Mouse (Mus musculus) midbrain, embryonic 14.5 days (tissue): ENCODE measurements around the gene Atpaf2. TPM values are rescaled to one million over a fixed set of nuclear protein-coding genes. Genes with fewer than 3 reads are reported as not detected.

Source experiments
- ATAC-seq: fragments of 200-750 bp; cut with Nextera tagmentation; 2 replicates; pipeline ENCODE4 v1.8.0; 2017; ENCODE audit warnings: moderate number of reproducible peaks, moderate library complexity; ENCODE audit not compliant: low FRiP score, low TSS enrichment
- DNase-seq: peaks from one replicate; pipeline ENCODE4 v3.0.0-alpha.2; 2015
- H3K27ac ChIP-seq: fragments of 300-500 bp; sonication (generic); replicated peaks from 2 replicates; pipeline ENCODE4 v1.5.1; 2014; ENCODE audit warnings: mild to moderate bottlenecking, low read depth, low read length, moderate library complexity
- H3K27me3 ChIP-seq: fragments of 300-500 bp; sonication (generic); 2 replicates; pipeline ENCODE4 v1.6.1; 2014; ENCODE audit warnings: low read length, control low read depth, mixed read lengths; ENCODE audit not compliant: control insufficient read depth, insufficient read depth
- H3K36me3 ChIP-seq: fragments of 300-500 bp; sonication (generic); 2 replicates; pipeline ENCODE4 v1.6.1; 2014; ENCODE audit warnings: low read length, control low read depth; ENCODE audit not compliant: control insufficient read depth, insufficient read depth
- H3K4me1 ChIP-seq: fragments of 300-500 bp; sonication (generic); 2 replicates; pipeline ENCODE4 v1.6.1; 2014; ENCODE audit warnings: mild to moderate bottlenecking, antibody characterized with exemption, low read length, control low read depth; ENCODE audit not compliant: control insufficient read depth, insufficient read depth
- H3K4me2 ChIP-seq: fragments of 300-500 bp; sonication (generic); 2 replicates; pipeline ENCODE4 v1.6.1; 2014; ENCODE audit warnings: mild to moderate bottlenecking, low read length, moderate library complexity
- H3K4me3 ChIP-seq: fragments of 300-500 bp; sonication (generic); replicated peaks from 2 replicates; pipeline ENCODE4 v1.5.1; 2014; ENCODE audit warnings: low read depth, low read length
- H3K9ac ChIP-seq: fragments of 300-500 bp; sonication (generic); replicated peaks from 2 replicates; pipeline ENCODE4 v1.6.1; 2014; ENCODE audit warnings: mild to moderate bottlenecking, low read length, moderate library complexity
- H3K9me3 ChIP-seq: fragments of 300-500 bp; sonication (generic); 2 replicates; pipeline ENCODE4 v1.6.1; 2016; ENCODE audit warnings: low read length, control low read depth, mixed read lengths; ENCODE audit not compliant: control insufficient read depth
- WGBS: fragments of 180-500 bp; shearing (Covaris S2); extraction: QIAGEN DNeasy Blood & Tissue Kit; methylation state at CpG from one replicate; pipeline ENCODE4 v1.1.7; 2014; 5-methylcytosine and 5-hydroxymethylcytosine counted together
- polyA plus RNA-seq: library from polyadenylated mRNA; unstranded; fragments of >200 nt; fragmentation: Nextera tagmentation; extraction: Ambion mirVana; gene quantifications from 2 replicates; pipeline ENCODE4 v1.2.1, GENCODE M21; 2014

The Atpaf2 gene
- polyA plus RNA-seq, 1 experiment from 2014 or later, result 42.5 TPM

DNA sequence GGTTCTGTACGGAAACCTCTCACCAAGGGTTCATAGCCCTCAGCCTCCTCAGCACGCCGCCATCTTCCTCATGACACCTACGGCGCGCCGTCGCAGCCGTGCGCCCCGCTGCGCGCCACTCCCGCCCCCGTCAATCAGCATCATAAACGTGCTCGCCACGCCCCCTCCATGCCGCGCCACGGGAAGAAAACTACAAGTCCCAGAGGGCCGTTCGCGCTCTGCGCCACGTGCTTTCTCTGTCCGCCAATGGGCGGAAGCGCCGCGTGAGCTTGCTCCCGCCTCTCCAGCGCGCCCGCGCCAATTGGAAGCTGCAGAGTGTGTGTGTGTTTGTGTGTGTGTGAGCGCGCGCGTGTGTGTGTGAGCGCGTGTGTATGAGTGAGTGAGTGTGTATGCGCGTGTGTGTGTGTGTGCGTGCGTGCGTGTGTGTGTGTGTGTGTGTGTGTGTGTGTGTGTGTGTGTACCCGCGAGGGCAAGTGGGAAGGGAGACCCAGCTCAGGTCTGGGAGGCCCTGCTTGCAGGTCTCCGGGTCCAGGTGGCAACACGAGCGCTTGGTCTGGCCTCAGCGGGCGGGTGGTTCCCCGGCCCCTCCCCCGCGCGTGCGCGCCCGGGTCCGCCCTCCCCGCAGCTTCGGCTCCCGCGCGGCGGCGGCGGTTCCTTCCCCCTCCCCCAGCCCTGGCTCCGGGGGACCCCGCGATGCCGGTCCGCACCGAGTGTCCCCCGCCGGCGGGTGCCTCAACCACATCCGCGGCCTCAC, 1.1 kb downstream of the Atpaf2 start, which contains the start of gene Gid4:
Gene Gid4 (plus strand): TSS at position 183 of the 754 bp plus-strand sequence.
- H3K36me3 ChIP-seq, result no peaks in the 10 kb centered on the region
- no peaks in the 10 kb centered on the region for H3K9me3 ChIP-seq
- ATAC-seq, result peak; percentile 98
- H3K27ac ChIP-seq, result peak within 1 kb of the TSS; percentile 81
- peaks cover 12% of the 10 kb centered on the region for H3K4me1 ChIP-seq
- peak; percentile 100 for DNase-seq
- no peaks in the 10 kb centered on the region for H3K27me3 ChIP-seq
- peak within 1 kb of the TSS; percentile 83 for H3K9ac ChIP-seq
- H3K4me2 ChIP-seq, result peak within 1 kb of the TSS; percentile 60
- WGBS, result under 1% methylated on average over 61 of the region's 81 CpGs
- peak within 1 kb of the TSS; percentile 91 for H3K4me3 ChIP-seq

DNA sequence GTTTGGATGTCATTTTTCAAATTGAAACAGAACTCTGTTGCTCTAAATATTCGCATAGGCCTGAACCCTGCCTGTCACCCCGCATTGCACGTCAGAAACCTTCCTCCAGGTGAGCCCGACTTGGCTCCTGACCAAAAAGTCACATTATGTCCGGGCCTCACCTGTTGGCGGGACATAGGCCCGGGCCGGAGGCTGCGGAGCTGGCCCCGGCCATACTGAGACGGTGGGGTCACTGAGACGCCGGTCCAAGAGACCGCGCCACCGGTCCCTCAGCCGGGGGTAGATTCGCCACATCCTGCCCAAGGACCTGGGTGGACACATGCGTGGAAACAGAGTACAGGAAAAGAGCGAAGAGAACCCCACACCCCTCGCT, 1.7 kb downstream of the Atpaf2 start:
- no peak; the same call in 1 of the 2 replicates for ATAC-seq

DNA sequence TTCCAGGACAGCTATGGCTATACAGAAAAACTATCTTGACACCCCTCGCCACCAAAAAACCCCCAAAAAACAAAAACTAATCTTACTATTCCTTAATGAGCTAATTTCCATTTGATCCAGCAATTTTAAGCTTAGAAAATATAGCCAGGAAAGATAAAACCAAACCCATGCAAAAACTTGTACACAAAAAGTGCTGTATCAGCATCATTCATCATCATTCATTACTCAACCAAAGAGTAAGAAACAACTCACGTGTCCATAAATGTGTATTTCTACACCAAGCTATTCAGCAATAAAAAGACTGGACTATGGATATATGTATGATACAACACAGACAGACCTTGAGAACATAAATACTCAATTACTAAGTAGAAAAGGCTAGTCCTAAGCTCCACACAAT, 5.3 kb downstream of the Atpaf2 start:
- Histone ChIP-seq H3K4me1 (peaks cover 7% of the 10 kb centered on the region), H3K36me3 (peaks cover 10% of the 10 kb centered on the region; the same call in 1 of the 2 replicates), H3K4me2 (no peak overlapping the region), H3K9ac (no peak overlapping the region), H3K27ac (no peak overlapping the region), H3K27me3 (no peaks in the 10 kb centered on the region), H3K9me3 (no peaks in the 10 kb centered on the region), H3K4me3 (no peak overlapping the region)
- ATAC-seq (no peak), DNase-seq (no peak)
- WGBS, result 93% methylated on average over 2 of the region's 2 CpGs

More for the DNA sequence above, 1.7 kb downstream of the Atpaf2 start:
- Histone ChIP-seq H3K27ac (peak overlapping the region; percentile 79), H3K4me3 (peak overlapping the region; percentile 91), H3K27me3 (no peaks in the 10 kb centered on the region), H3K9me3 (no peaks in the 10 kb centered on the region), H3K4me1 (peaks cover 12% of the 10 kb centered on the region), H3K36me3 (no peaks in the 10 kb centered on the region), H3K9ac (peak overlapping the region; percentile 72), H3K4me2 (peak overlapping the region; percentile 60)
- WGBS, result under 1% methylated on average over 21 of the region's 21 CpGs
- no peak for DNase-seq

GRCm38 (mm10) chr11:60412173-60412572, 6.1 kb downstream of the Atpaf2 start:
- no peaks in the 10 kb centered on the region for H3K9me3 ChIP-seq
- no peak for ATAC-seq
- peaks cover 11% of the 10 kb centered on the region; the same call in 1 of the 2 replicates for H3K36me3 ChIP-seq
- no peaks in the 10 kb centered on the region for H3K27me3 ChIP-seq
- H3K9ac ChIP-seq, result no peak overlapping the region
- WGBS, result 13% methylated on average over 3 of the region's 3 CpGs
- no peak overlapping the region for H3K27ac ChIP-seq
- H3K4me3 ChIP-seq, result no peak overlapping the region
- H3K4me1 ChIP-seq, result peaks cover 7% of the 10 kb centered on the region
- peak; percentile 96 for DNase-seq
- H3K4me2 ChIP-seq, result no peak overlapping the region

- no peak for DNase-seq
- no peaks in the 10 kb centered on the region for H3K27me3 ChIP-seq
- no peaks in the 10 kb centered on the region for H3K4me1 ChIP-seq
- WGBS, result 98% methylated on average over 1 of the region's 1 CpGs
- no peak overlapping the region for H3K4me3 ChIP-seq
- no peak overlapping the region for H3K4me2 ChIP-seq
- H3K9me3 ChIP-seq, result no peaks in the 10 kb centered on the region
- no peak for ATAC-seq
- no peak overlapping the region for H3K9ac ChIP-seq
- H3K36me3 ChIP-seq, result peaks cover 56% of the 10 kb centered on the region
- no peak overlapping the region for H3K27ac ChIP-seq
Observed at GRCm38 (mm10) chr11:60406606-60407005, 11.7 kb downstream of the Atpaf2 start.

DNA sequence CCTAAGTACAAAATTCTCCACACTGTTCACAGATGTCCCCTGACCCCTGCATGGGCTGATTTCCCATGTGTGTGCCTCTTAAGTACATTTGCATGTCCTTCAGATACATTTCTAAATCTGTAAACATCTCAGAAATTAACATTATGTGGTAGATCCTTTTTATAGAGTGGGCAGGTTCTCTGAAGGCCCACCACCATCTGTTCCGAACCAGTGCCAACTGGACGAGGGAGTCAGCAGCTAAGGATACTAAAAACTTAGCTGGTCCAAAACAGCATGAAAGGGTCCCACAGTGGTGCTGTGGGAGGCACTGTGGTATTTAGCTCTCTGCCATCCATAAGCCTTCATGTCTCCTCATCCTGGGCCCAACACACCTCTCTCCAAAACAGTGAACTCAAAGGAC, 21.1 kb downstream of the Atpaf2 start:
- 93% methylated on average over 2 of the region's 2 CpGs for WGBS
- ATAC-seq, result no peak
- DNase-seq, result no peak

GRCm38 (mm10) chr11:60396546-60396945, 21.7 kb downstream of the Atpaf2 start:
- 68% methylated on average over 6 of the region's 6 CpGs for WGBS
- DNase-seq, result peak; percentile 63

More for the DNA sequence above, 21.1 kb downstream of the Atpaf2 start:
- H3K4me2 ChIP-seq, result no peak overlapping the region
- H3K27me3 ChIP-seq, result no peaks in the 10 kb centered on the region
- no peak overlapping the region for H3K27ac ChIP-seq
- H3K36me3 ChIP-seq, result peaks cover 22% of the 10 kb centered on the region
- no peak overlapping the region for H3K4me3 ChIP-seq
- no peaks in the 10 kb centered on the region for H3K9me3 ChIP-seq
- H3K4me1 ChIP-seq, result no peaks in the 10 kb centered on the region
- no peak overlapping the region for H3K9ac ChIP-seq

DNA sequence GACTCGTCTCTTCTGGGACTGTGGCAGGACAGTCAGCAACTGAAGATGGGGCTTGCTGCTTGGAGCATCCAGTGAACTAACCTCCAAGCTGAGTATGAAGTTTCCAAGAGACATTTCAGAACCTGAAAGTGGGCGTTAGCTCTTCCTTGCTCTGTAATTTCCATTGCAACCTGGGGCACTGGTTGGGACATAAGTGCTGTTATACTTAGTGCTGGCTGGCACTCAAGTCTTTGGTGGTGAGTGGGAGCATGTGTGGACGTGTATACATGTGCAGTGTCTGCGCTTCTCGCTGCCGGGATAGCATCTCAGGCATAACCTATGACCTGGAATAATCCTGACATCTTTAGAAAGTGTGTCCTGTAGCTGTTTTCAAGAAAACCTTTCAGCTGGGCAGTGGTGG, 26.9 kb downstream of the Atpaf2 start:
- ATAC-seq (no peak), DNase-seq (no peak)
- no peaks in the 10 kb centered on the region for H3K27me3 ChIP-seq
- WGBS, result 89% methylated on average over 6 of the region's 6 CpGs
- no peaks in the 10 kb centered on the region for H3K36me3 ChIP-seq
- H3K4me2 ChIP-seq, result no peak overlapping the region
- H3K9me3 ChIP-seq, result no peaks in the 10 kb centered on the region
- no peak overlapping the region for H3K4me3 ChIP-seq
- H3K4me1 ChIP-seq, result no peaks in the 10 kb centered on the region
- H3K9ac ChIP-seq, result no peak overlapping the region
- no peak overlapping the region for H3K27ac ChIP-seq

More at GRCm38 (mm10) chr11:60396546-60396945, 21.7 kb downstream of the Atpaf2 start:
- Histone ChIP-seq H3K4me1 (no peaks in the 10 kb centered on the region), H3K27ac (no peak overlapping the region), H3K9ac (no peak overlapping the region), H3K4me2 (no peak overlapping the region), H3K9me3 (no peaks in the 10 kb centered on the region), H3K27me3 (no peaks in the 10 kb centered on the region), H3K36me3 (peaks cover 16% of the 10 kb centered on the region), H3K4me3 (no peak overlapping the region)
- peak; percentile 63; the same call in 1 of the 2 replicates for ATAC-seq

DNA sequence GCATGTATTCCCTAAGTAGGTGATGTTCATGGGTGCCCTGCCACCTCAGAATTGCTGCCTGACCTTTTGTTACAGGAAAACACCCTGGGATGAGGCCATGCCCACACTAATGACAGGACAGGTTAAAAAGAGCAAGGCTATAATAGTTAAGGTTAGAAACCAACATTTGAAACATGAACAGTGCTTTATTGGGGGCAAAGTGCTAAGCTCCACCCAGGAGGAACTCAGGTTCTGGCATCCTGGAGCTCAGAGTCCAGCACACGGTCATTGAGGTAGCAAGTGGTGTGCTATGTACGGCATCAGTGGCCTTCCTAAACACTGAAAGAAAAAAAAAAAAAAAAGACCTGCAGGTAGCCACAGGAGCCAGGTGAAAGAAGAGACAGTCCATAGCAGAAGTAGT, 30.3 kb downstream of the Atpaf2 start:
- Histone ChIP-seq H3K4me1 (peaks cover 21% of the 10 kb centered on the region), H3K36me3 (no peaks in the 10 kb centered on the region), H3K4me2 (no peak overlapping the region), H3K27ac (no peak overlapping the region), H3K9ac (no peak overlapping the region), H3K4me3 (no peak overlapping the region), H3K9me3 (no peaks in the 10 kb centered on the region), H3K27me3 (no peaks in the 10 kb centered on the region)
- ATAC-seq, result no peak
- WGBS, result 91% methylated on average over 2 of the region's 2 CpGs
- no peak for DNase-seq
